Mouse (Mus musculus): ENCODE measurements around the gene Chst11. TPM values are rescaled to one million over a fixed set of nuclear protein-coding genes. Genes with fewer than 3 reads are reported as not detected.
A peak's percentile ranks its signal among the peaks of the same experiment; 100 is the strongest.

The Chst11 gene
- polyA plus RNA-seq, 1 experiment from 2014 or later = 5.2 TPM

DNA sequence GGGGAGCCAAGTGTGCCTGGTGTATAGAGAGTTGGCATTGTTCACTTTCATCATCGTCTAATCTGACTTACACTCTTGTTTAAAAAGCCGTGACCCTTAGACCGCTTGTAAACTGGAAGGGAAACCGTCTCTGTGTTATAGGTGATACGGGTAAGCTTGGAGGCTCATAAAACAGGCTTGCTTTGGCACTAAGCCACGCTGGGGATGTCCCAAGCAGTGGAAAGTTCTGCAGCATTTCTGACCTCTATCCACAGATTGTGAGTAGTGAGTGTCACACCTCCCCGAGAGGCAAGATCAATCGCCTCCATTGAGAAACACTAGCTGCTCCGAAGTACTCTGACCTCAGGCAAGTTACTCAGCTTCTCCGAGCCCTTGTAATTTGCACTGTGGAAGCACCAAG is 47.3 kb downstream of the Chst11 start:
- Histone ChIP-seq H3K27ac (ENCODE audit: low read depth, low read length) (no peak overlapping the region), H3K4me1 (ENCODE audit: control insufficient read depth, insufficient read depth, low read length) (0 out of 2 replicates have a peak, but pooled peaks cover 3% of the 10 kb centered on the region), H3K4me2 (ENCODE audit: low read depth, low read length) (no peak overlapping the region), H3K9me3 (ENCODE audit: control insufficient read depth, low read length) (no peaks in the 10 kb centered on the region), H3K4me3 (ENCODE audit: low read depth, low read length) (no peak overlapping the region), H3K36me3 (ENCODE audit: control insufficient read depth, insufficient read depth, low read length) (no peaks in the 10 kb centered on the region), H3K27me3 (ENCODE audit: control insufficient read depth, insufficient read depth, low read length) (no peaks in the 10 kb centered on the region), H3K9ac (replicated peaks; ENCODE audit: low read depth, low read length) (no peak overlapping the region)
- ATAC-seq (ENCODE audit: low read depth) = no peak
- WGBS = 71% methylated on average over 10 of the region's 10 CpGs

DNA sequence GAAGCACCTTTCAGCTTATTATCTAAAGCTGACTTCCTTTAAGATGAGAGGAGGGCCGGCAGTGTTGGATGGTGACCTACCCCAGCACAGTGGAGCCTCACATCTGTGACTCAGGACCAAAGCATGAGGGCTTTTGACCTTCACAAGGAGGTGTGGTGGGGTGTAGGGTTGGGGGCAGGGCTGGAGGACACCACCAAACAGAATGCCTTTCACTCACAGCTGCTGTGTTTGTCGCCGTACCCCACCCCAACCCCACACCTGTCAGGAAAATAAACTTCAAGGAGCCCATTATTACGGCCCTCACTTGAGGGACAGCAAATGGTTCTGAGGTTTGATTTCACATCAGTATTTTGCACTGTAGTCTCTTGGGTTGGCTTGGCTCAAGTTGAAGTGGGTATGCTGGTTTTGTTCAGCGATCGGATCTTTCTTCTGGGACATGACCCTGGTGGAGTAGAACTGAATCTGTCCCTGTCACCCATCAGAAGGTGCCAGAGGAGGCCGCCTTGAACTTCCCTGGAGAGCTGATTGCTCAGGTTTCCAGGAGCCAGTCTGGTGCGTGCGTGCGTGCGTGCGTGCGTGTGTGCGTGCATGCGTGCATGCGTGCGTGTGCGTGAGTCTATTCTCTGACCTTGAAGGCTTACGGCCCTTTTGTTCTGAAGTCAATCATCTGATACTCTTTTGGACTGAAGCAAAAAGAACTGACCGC is 51.2 kb downstream of the Chst11 start:
- no peaks in the 10 kb centered on the region for H3K27me3 ChIP-seq (ENCODE audit: control insufficient read depth, insufficient read depth, low read length)
- H3K4me2 ChIP-seq (ENCODE audit: low read depth, low read length) = no peak overlapping the region
- no peak overlapping the region for H3K9ac ChIP-seq (replicated peaks; ENCODE audit: low read depth, low read length)
- WGBS = 68% methylated on average over 20 of the region's 20 CpGs
- no peak overlapping the region for H3K4me3 ChIP-seq (ENCODE audit: low read depth, low read length)
- ATAC-seq (ENCODE audit: low read depth) = no peak
- no peaks in the 10 kb centered on the region for H3K4me1 ChIP-seq (ENCODE audit: control insufficient read depth, insufficient read depth, low read length)
- no peaks in the 10 kb centered on the region for H3K36me3 ChIP-seq (ENCODE audit: control insufficient read depth, insufficient read depth, low read length)
- no peak overlapping the region for H3K27ac ChIP-seq (ENCODE audit: low read depth, low read length)
- no peaks in the 10 kb centered on the region for H3K9me3 ChIP-seq (ENCODE audit: control insufficient read depth, low read length)

DNA sequence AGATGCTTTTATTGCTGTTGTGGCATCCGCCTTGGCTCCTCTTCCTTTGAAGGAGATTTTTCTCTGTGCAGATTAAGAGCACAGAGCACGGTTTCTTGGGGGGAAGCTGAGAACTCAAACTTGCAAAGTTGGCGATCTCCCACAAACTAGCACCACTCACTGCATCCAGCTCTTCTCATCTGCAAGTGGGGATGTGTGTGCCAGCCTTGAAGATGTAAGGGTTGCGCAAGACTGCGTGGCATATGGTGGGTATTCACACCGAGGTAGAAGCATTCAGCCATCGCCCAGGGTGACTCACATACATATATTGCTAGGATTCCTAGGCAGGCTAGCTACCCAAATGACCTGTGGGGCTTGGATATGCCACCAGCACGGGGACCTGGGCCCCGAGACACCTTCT is 52.9 kb downstream of the Chst11 start:
- Histone ChIP-seq H3K9ac (replicated peaks; ENCODE audit: low read depth, low read length) (no peak overlapping the region), H3K4me3 (ENCODE audit: low read depth, low read length) (no peak overlapping the region), H3K9me3 (ENCODE audit: control insufficient read depth, low read length) (no peaks in the 10 kb centered on the region), H3K27me3 (ENCODE audit: control insufficient read depth, insufficient read depth, low read length) (no peaks in the 10 kb centered on the region), H3K4me2 (ENCODE audit: low read depth, low read length) (no peak overlapping the region), H3K36me3 (ENCODE audit: control insufficient read depth, insufficient read depth, low read length) (no peaks in the 10 kb centered on the region), H3K4me1 (ENCODE audit: control insufficient read depth, insufficient read depth, low read length) (peaks cover 9% of the 10 kb centered on the region), H3K27ac (ENCODE audit: low read depth, low read length) (no peak overlapping the region)
- WGBS = 91% methylated on average over 9 of the region's 9 CpGs
- ATAC-seq (ENCODE audit: low read depth) = no peak

DNA sequence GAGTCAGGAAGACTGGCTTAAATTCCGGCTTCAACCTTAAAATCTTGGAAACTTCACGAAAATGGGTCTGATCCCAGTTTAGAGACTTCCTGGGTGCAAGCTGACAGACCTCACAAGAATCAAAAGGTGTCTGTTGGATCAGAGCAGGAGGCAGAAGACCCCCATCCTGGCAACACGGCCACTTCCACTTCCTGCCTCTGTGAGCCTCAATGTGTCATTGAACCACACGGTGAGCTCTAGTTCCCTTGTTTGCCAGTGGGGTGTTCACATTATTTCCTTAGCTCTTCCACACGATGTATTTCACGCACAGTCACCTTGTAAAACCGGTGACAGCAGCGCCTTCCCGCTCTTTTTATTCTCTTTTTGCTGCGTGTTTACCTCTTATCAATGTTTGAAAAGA is 54.1 kb downstream of the Chst11 start:
- no peaks in the 10 kb centered on the region for H3K27me3 ChIP-seq (ENCODE audit: control insufficient read depth, insufficient read depth, low read length)
- no peaks in the 10 kb centered on the region for H3K9me3 ChIP-seq (ENCODE audit: control insufficient read depth, low read length)
- no peak overlapping the region for H3K4me2 ChIP-seq (ENCODE audit: low read depth, low read length)
- peaks cover 12% of the 10 kb centered on the region for H3K4me1 ChIP-seq (ENCODE audit: control insufficient read depth, insufficient read depth, low read length)
- no peak overlapping the region for H3K9ac ChIP-seq (replicated peaks; ENCODE audit: low read depth, low read length)
- no peak for ATAC-seq (ENCODE audit: low read depth)
- H3K4me3 ChIP-seq (ENCODE audit: low read depth, low read length) = no peak overlapping the region
- no peak overlapping the region for H3K27ac ChIP-seq (ENCODE audit: low read depth, low read length)
- 86% methylated on average over 10 of the region's 10 CpGs for WGBS
- no peaks in the 10 kb centered on the region for H3K36me3 ChIP-seq (ENCODE audit: control insufficient read depth, insufficient read depth, low read length)

DNA sequence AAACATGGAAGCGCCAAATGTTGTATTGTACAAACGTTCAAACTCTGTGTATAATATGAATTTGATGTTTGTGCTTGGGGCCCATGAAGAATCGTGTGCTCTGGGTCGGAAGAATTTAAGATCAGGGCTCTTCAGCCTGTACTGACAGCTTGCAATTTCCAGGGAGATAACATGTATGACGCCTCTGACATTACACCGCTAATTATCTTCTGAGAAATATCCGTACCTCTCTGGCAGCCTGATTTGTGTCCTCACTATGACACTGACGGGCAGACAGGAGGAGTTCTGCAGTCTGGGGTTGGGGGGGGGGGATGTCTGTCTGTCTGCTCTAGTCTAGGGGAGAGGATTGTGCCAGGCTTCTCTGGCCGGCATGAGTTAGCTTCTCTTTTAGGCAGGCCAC is 56.6 kb downstream of the Chst11 start:
- WGBS = 54% methylated on average over 9 of the region's 9 CpGs
- no peaks in the 10 kb centered on the region for H3K27me3 ChIP-seq (ENCODE audit: control insufficient read depth, insufficient read depth, low read length)

DNA sequence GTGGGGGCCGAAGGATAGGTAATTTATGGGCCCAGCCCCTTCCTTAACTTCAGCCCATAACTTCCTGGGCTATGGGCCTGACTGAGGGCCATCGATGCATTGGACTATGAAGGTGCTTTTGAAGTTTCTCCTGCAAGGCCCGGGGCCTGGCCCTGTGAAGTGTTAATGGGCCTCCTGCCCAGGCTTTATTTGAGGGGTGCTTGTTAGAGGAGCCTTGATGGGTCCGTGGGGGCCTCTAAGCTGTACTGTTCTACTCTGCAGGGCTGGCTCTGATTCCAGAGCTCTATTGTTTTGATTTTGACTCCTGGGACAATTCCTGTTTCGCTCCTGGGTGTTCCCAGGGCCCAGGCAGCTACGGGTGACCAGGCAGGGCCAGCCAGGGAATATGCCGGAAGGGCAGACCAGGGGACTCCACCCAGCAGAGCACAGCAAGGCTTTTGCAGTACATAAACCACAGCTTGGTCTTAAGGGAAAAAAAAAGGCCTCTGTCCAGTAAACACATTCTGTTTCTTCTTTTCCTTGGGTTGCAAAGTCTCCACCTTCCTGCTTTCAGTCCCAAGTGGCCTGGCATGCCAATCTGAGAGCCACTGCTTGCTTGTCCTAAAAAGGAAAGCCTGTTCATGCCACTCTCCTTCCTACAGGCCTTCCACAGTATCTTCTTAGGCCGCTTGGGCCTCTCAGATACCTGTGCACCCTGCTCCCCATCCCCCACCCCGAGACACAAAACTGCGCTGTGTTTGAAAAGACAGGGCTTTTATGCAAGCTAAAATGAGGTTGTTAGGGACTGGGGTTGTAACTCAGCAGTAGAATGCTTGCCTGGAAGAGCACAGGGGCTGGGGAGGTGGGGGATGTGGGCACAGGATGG is 57.5 kb downstream of the Chst11 start:
- 9% methylated on average over 10 of the region's 10 CpGs for WGBS
- no peaks in the 10 kb centered on the region for H3K9me3 ChIP-seq (ENCODE audit: control insufficient read depth, low read length)
- H3K27me3 ChIP-seq (ENCODE audit: control insufficient read depth, insufficient read depth, low read length) = no peaks in the 10 kb centered on the region
- no peak overlapping the region for H3K9ac ChIP-seq (replicated peaks; ENCODE audit: low read depth, low read length)
- no peak overlapping the region for H3K4me3 ChIP-seq (ENCODE audit: low read depth, low read length)
- H3K27ac ChIP-seq (ENCODE audit: low read depth, low read length) = no peak overlapping the region
- no peaks in the 10 kb centered on the region for H3K36me3 ChIP-seq (ENCODE audit: control insufficient read depth, insufficient read depth, low read length)
- no peak overlapping the region for H3K4me2 ChIP-seq (ENCODE audit: low read depth, low read length)
- peaks cover 12% of the 10 kb centered on the region for H3K4me1 ChIP-seq (ENCODE audit: control insufficient read depth, insufficient read depth, low read length)
- ATAC-seq (ENCODE audit: low read depth) = peak; percentile 71

More for the DNA sequence above, 56.6 kb downstream of the Chst11 start:
- H3K4me3 ChIP-seq (ENCODE audit: low read depth, low read length) = no peak overlapping the region
- no peaks in the 10 kb centered on the region for H3K36me3 ChIP-seq (ENCODE audit: control insufficient read depth, insufficient read depth, low read length)
- H3K4me1 ChIP-seq (ENCODE audit: control insufficient read depth, insufficient read depth, low read length) = peaks cover 12% of the 10 kb centered on the region
- ATAC-seq (ENCODE audit: low read depth) = no peak
- H3K9ac ChIP-seq (replicated peaks; ENCODE audit: low read depth, low read length) = no peak overlapping the region
- H3K4me2 ChIP-seq (ENCODE audit: low read depth, low read length) = no peak overlapping the region
- no peaks in the 10 kb centered on the region for H3K9me3 ChIP-seq (ENCODE audit: control insufficient read depth, low read length)
- no peak overlapping the region for H3K27ac ChIP-seq (ENCODE audit: low read depth, low read length)

DNA sequence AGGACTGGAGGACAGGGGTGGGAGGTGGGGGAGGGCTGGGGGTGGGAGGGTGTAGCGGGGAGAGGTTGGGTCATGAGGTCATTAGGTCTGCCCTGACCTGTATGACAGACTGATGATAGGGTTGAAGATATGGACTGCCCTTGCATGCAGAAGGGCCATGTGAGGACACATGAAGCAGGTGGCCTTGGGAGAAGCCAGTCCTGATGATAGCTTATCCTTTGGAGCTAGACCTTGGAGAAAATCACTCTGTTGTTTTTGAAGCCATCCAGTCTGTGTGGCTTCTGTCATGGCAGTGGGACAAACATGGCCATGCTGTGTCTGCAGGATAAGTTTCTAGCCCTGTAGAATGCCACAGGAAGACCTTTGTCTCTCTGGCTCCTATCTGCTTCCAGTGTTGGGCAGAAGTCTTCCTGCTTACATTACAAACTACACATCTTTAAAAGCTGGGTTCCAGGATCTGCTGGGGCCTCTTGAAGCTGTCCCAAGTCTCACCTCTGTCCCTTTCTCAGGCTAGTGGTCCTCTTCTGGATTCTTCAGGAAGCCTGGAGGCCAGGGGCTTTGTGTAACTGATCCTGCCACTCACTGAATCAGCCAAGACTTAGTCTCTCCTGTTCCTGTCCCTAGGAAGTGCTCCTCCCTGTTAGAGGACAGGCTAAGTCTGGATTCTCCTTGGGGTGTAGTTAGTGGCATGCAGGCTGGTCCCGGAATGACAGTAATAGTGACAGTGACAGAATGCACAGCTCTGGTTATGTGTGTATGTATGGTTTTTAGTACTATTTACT is 58.4 kb downstream of the Chst11 start:
- H3K36me3 ChIP-seq (ENCODE audit: control insufficient read depth, insufficient read depth, low read length) = no peaks in the 10 kb centered on the region
- no peak overlapping the region for H3K4me3 ChIP-seq (ENCODE audit: low read depth, low read length)
- no peak overlapping the region for H3K27ac ChIP-seq (ENCODE audit: low read depth, low read length)
- peaks cover 12% of the 10 kb centered on the region for H3K4me1 ChIP-seq (ENCODE audit: control insufficient read depth, insufficient read depth, low read length)
- 40% methylated on average over 2 of the region's 2 CpGs for WGBS
- no peaks in the 10 kb centered on the region for H3K27me3 ChIP-seq (ENCODE audit: control insufficient read depth, insufficient read depth, low read length)
- no peak overlapping the region for H3K4me2 ChIP-seq (ENCODE audit: low read depth, low read length)
- H3K9me3 ChIP-seq (ENCODE audit: control insufficient read depth, low read length) = no peaks in the 10 kb centered on the region
- H3K9ac ChIP-seq (replicated peaks; ENCODE audit: low read depth, low read length) = no peak overlapping the region
- 0 out of 2 replicates have a peak, but pooled peaks have one; percentile 8 for ATAC-seq (ENCODE audit: low read depth)

DNA sequence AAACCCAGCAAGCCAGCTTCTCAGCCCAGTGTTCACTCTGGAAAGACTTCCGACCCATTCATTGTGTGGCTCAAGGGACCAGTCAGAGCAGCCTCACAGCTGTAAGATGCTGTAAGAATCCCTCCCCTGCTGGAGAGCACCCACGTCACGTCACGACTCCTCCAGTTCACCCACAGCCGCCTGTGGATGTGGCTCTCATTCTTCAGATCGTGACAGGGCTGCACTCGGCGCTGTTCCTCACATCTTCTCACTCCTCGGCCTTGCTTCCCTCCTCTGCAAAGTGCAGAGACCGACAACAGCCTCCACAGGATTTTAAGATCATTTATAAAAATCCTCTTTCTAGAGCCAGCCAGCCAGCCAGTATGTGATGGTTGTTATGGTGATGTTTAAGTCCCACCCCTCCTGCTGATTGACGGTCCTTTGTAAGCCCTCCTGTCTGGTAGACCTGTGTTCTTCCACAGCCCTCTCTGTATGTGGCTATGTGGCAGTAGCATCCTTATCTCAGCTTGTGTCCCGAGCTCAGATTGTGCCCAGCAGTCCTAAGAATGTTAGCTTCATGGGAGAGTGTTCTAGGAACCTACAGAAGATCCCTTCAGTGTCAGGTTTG is 64.0 kb downstream of the Chst11 start:
- peak; percentile 75 for ATAC-seq (ENCODE audit: low read depth)
- Histone ChIP-seq H3K9ac (replicated peaks; ENCODE audit: low read depth, low read length) (no peak overlapping the region), H3K4me1 (ENCODE audit: control insufficient read depth, insufficient read depth, low read length) (no peaks in the 10 kb centered on the region), H3K36me3 (ENCODE audit: control insufficient read depth, insufficient read depth, low read length) (no peaks in the 10 kb centered on the region), H3K9me3 (ENCODE audit: control insufficient read depth, low read length) (no peaks in the 10 kb centered on the region), H3K4me2 (ENCODE audit: low read depth, low read length) (no peak overlapping the region), H3K27ac (ENCODE audit: low read depth, low read length) (peak overlapping the region; percentile 45), H3K4me3 (ENCODE audit: low read depth, low read length) (no peak overlapping the region), H3K27me3 (ENCODE audit: control insufficient read depth, insufficient read depth, low read length) (no peaks in the 10 kb centered on the region)
- 49% methylated on average over 12 of the region's 12 CpGs for WGBS

All from neural tube, embryonic 14.5 days (tissue).